Mouse (Mus musculus): ENCODE data around the gene Syt1. TPM values are rescaled to one million over a fixed set of nuclear protein-coding genes. Genes with fewer than 3 reads are reported as not detected.

Gene Syt1
- total RNA-seq, 2 experiments from 2014 or later: 18.2 to 30.7 TPM

- no peak for DNase-seq
These were observed 493.7 kb downstream of the Syt1 start for GRCm38 (mm10) chr10:108517076-108517475.

DNA sequence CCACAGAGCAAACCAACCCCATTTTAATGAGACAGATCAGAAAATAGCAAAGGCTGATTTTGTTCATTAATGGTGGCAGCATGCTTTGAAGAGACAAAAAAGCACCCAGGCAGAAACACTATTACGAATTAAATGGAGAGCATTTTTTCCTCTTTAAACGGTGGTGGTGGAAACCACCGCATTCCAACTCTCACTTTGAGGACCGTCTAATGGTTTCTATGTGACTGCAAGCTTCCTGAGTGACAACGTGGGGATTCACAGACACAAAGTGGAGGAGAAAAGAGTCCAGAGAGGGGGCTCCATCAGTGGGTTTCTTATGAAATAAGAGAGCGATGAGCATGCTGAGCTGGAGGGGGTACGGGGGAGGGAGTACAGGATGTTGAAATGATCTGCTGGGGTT is 496.1 kb downstream of the Syt1 start:
- DNase-seq: no peak

- DNase-seq: no peak
These were observed 501.2 kb downstream of the Syt1 start for GRCm38 (mm10) chr10:108509579-108509978.

DNA sequence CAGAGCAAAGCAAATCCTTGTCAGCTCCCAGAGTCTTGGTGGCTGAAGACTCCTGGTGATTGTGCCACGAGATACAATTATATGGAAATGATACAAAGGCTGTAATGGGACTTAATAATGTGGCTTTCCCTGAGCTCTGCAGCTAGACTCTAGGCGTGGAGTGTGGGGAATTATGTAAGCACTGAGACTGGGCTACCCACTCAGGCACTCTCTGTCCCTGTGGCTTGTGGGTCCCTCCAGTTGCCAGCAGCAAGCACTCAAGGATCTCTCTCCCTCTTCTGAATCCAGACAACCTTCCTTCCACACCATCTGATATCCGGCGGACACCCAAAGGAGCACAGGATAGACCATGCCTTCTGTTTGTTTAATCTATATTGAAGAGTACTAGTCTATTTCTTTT is 503.9 kb downstream of the Syt1 start:
- no peak for DNase-seq

DNA sequence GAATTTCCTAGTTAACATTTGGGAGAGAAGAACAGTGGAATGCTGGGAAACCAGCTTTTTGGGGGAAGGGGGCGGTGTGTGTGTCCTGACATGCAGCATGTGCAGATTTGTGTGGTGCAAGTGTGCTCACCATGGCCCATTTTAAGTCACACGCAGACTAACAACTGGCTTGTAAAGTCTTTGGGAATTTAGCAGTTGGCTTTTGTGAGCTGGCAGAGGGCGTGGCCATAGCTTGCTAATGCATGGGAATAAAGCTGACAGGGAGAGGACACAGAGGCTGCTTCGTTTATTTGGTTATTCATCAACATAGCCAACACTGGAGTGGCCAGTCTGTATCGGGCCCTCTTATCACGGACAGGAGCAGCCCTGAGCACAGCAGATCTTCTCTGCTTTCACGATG is 505.9 kb downstream of the Syt1 start:
- DNase-seq: no peak

DNA sequence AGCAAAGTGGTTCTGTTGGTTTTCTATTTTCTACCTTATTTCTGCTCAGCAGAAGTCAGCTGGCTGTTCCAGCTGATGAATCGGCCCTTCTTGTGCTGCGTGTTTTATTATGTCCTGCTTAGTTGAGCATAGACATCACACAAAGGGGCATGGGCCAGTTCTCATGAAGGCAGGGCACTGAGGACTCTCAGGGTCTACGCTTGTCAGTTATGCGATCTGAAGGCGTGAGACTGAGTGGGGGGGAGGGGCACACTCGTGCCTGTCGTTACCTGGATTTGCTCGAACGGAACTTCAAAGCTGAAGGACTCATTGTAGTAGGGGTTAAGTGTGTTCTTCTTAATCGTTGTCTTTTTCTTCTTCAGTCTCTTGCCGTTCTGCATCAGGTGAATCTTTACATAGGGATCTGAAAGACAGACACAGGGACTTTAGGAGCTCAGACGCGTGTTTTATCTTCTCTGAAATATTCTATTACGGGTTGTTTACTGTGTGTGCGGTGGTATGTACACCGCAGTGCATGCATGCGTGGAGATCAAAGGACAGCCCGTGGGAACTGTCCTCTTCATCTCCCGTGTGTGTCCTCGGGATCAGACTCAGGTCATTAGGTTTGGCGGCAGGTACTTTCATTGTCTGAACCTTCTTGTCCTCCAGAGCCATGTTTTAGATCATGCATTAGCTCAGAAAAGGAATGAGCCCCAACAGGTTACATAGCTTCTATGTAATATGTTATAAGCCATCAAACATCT is 506.5 kb downstream of the Syt1 start:
- DNase-seq: no peak

DNA sequence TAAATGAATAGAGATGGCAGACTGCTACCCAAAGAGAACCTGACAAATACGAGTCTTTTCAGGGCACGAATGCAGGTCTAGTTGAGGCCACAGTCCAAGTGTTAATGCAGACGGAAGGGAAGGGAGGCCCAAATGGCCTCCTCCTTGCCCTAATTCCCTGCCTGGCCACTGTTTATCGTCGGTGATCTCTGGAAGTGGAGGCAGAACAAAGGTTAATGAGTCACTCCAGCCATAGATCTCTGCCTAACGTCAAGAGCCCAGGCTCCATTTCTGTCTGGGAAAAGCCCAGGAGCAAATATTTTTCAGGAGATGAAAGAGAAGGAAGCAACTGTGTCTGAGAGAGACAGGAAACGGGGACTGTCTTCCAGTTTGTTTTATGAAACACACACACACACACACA is 520.6 kb downstream of the Syt1 start:
- DNase-seq: peak; percentile 9

DNA sequence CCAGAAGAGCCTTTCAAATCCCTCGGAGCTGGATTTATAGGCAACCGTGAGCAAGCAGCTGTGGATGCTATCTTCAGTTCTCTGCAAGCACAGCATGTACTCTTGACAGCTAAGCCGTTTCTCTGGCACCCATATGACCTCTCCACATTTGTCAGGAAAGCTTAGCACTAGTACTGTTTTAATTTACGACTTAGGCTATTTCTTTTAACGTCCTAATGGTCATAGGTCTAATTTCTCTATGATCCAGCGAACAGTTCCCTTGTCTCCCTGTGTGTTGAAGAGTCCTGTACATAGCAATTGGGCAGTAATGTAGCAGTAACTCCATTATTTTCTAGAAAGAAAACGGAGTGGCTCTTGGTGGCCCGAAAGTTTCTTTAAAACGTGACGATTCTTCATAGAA is 526.8 kb downstream of the Syt1 start:
- no peak for DNase-seq

DNA sequence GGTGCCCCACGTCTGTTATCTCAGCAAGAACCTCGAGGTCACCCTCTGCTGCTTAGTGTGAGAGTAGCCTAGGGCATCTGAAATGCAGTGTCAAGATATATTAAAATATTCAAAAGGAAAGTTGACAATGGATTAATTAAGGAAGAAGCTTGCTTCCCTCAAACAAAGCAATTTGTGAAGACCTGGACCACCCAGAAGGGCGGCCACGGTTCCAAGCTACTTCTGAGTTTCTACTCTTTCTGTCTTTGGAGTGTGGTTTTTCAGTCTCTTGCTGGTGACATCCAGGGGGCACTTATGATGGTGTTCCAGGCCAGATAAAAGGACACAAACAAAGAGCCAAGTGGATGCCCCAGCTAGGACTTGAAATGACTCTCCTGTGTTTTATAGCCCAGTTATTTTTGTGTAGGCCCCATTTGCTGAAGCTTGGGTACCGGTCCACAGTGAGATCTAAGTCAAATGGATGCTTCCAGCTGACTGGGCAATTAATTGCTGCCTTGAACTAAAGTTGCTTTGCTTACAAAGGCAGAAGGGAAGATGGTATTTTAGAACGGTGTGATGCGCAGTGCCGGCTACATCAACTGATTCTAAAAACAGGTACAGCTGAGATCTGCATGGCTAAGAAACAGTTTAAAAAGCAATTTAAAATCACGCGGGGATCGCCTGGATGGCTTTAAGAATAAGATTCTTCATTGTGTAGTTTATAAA is 530.5 kb downstream of the Syt1 start:
- DNase-seq: no peak

- DNase-seq: no peak
These were observed 540.3 kb downstream of the Syt1 start for GRCm38 (mm10) chr10:108470319-108470955.

- no peak for DNase-seq
These were observed 544.2 kb downstream of the Syt1 start for GRCm38 (mm10) chr10:108466539-108466938.

GRCm38 (mm10) chr10:108461862-108462261 is 548.9 kb downstream of the Syt1 start:
- no peak for DNase-seq

DNA sequence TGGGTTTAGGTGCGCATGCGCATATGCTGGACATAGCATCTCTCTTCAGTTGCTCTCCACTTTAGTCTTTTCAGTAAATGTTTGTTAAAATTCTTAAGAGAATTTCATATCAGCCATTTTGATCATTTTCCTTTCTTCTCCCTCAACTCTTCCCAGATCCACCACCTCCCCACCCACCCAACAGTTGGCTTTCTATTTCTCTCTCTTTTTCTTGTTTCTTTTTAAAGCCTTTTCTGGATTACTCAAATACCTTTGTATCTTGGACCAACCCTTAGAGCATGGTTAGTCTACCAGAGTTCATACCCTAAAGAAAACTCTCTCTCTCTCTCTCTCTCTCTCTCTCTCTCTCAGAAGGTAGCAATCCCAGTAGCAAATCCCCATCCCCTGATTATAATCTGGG is 553.7 kb downstream of the Syt1 start:
- no peak for DNase-seq

DNA sequence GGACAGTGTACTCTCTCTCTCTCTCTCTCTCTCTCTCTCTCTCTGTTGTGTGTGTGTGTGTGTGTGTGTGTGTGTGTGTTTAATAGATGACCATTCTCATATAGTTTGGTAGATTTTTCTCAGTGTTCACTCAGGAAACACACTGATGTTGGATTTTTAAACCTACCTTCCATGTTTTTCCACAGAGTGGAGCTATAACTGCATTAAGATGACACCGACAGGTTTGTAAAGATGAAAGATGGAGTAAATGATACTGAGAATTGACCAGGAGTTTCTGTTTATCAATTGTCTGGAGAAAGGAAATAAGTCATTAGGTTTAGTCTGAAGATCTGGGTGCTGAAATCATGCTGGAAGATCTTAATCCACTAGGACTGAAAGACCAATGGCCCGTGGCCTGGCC is 554.9 kb downstream of the Syt1 start:
- DNase-seq: no peak

- DNase-seq: no peak
These were observed 555.6 kb downstream of the Syt1 start for GRCm38 (mm10) chr10:108455204-108455603.

DNA sequence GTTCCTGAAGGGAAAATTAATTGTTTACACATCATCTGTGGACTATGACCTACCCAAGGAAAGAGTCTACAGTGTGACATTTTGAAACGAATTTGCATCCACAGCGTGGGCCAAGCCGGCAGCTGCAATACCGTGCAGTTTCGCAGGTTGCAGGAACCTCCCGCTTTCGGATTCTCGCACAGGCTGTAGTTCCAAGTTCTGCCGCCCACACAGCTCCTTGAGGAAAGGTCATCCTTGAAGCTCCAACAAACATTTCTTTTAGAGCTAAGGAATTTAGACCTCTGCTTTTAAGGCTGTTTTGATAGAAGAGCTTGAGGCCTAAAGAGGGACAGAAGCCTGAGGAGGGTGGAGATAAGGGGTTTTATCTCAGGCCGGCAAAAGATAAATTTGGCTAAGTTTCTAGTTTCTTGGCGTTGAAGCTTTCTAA is 556.1 kb downstream of the Syt1 start:
- no peak for DNase-seq

DNA sequence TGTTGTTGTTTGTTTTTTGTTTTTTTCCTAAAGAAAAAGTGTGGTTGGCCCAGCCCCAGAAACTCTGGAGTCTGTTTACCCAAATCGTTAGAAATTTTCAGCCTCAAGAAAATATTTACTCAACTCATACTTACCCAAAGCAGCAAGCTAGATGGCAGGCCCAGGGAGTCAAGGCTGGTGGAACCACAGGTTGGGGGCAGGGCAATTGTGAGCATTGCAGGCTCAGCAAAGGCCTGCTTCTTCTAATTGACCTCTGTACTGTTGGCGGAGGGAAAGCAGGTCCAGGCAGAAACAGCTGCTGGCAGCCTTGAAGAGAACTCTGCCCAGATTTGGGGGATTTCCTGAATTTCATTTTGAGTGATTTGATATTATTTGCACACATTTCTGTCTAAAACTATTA is 557.2 kb downstream of the Syt1 start:
- DNase-seq: peak; percentile 46

DNA sequence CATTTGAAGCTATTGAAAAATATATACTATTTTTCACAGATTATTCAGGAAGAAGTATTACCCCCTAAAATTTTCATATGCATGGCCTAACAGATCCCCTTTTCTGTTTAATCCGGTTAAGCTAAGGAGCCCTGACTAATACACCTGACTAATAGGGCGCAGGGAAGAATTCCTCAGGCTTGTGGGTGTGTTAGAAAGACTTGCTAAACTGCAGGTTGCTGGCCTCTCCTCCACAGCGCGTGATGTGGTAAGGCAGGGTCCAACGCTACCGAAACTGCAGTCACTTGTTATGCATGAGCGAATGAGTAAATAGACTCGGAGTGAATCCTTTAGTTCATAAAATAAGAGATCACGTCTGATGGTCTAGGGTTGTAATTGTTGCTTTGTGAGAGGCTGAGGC is 558.4 kb downstream of the Syt1 start:
- no peak for DNase-seq

- DNase-seq: no peak
These were observed 559.3 kb downstream of the Syt1 start for GRCm38 (mm10) chr10:108451516-108451915.

DNA sequence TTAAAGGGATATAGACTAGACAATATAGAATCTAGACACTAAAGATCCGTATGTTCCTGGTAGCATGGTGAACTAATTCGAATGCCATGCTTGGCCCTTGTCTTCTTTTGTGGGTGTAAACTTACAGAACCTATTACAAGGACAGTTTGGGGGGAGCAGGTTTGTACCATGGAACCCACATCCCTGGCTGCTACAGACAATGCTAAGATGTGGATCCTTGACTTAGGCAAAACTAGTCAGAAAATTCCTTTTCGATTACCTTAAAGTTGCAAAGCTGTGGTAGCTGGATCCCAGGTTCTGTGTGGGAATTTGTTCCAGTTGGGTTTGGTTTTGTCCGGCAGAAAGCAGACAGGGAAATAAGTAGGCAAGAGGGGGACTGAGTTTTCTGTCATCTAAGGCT is 560.4 kb downstream of the Syt1 start:
- no peak for DNase-seq

- no peak for DNase-seq
These were observed 562.4 kb downstream of the Syt1 start for GRCm38 (mm10) chr10:108448421-108448820.

All from adrenal gland, postnatal 10 days (tissue).